Mouse (Mus musculus) embryonic stem cell, embryonic (primary cell): Measurements from ENCODE around the gene Rubcn.

Source experiments
- CTCF ChIA-PET, 4 experiments: fragments of 300-600 bp in 2 of 4; fragments of 350-600 bp in 2 of 4; sonication (Branson Sonifier 250); formaldehyde crosslinking; loops; one replicate each; lab custom pipeline; 2022; ENCODE audit warnings: inconsistent platforms in 2 of 4; lab: Charles Lee
- POLR2A ChIA-PET, 4 experiments: fragments of 300-600 bp in 2 of 4; fragments of 350-600 bp in 2 of 4; sonication (Branson Sonifier 250); formaldehyde crosslinking; loops; one replicate each; lab custom pipeline; 2022; ENCODE audit warnings: antibody characterized with exemption in 4 of 4, inconsistent platforms in 1 of 4; lab: Charles Lee

Rubcn gene

GRCm38 (mm10) chr16:32814539-32814938, 63.0 kb downstream of the Rubcn start:
- ChIA-PET CTCF (interaction anchor here (0.6 to 3.0 kb wide), 37 partner anchors 10 to 931 kb away, joined by 3 to 39 read pairs (median 4); partner anchors contain the start of genes Fyttd1 (in 2 of the 4) and Rubcn (in 1 of the 4)), POLR2A (interaction anchor here (0.5 to 3.0 kb wide), 35 partner anchors 8 to 313 kb away, joined by 3 to 22 read pairs (median 4); partner anchors contain the start of genes Fyttd1 (in 3 of the 4), Rubcn (in 3 of the 4), Iqcg (in 2 of the 4) and Lmln (in 2 of the 4))

DNA sequence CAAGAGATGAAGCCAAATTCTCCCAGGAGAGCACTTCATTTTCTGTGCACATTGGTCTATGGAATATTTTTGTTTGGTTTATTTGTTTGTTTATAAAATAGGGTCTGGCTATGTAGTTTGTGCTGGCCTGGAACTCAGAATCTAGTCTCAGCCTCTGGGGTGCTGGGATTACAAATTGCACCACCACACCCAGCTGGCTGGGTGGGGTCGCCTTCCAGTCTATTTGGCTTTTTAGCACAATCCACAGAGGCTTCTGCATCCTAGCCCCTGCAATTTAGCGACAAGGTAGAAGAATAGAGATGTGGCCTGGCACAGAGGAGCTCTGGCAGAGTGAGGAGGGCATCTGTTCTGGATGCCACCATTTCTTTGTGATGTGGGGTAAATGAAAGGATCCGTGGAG, 63.8 kb downstream of the Rubcn start:
- CTCF ChIA-PET: interaction anchor here (0.6 to 3.0 kb wide), 59 partner anchors 8 to 523 kb away, joined by 3 to 39 read pairs (median 4); partner anchors contain the start of genes Fyttd1 (in 2 of the 4), Osbpl11 (in 1 of the 4) and Rubcn (in 1 of the 4)

GRCm38 (mm10) chr16:32813362-32813761, 64.2 kb downstream of the Rubcn start:
- POLR2A ChIA-PET: interaction anchor here in 3 of 4 experiments (0.7 to 3.0 kb wide), 16 partner anchors 9 to 249 kb away, joined by 3 to 22 read pairs (median 5); partner anchors contain the start of genes Iqcg (in 2 of the 3), Rpl35a (in 2 of the 3), Fyttd1 (in 1 of the 3) and Lmln (in 1 of the 3)
- CTCF ChIA-PET: interaction anchor here (0.6 to 3.0 kb wide), 54 partner anchors 8 to 372 kb away, joined by 3 to 39 read pairs (median 4); partner anchors contain the start of genes Fyttd1 (in 1 of the 4), Osbpl11 (in 1 of the 4) and Rubcn (in 1 of the 4)

More for the DNA sequence above, 63.8 kb downstream of the Rubcn start:
- POLR2A ChIA-PET: interaction anchor here in 3 of 4 experiments (0.7 to 3.0 kb wide), 20 partner anchors 8 to 248 kb away, joined by 3 to 22 read pairs (median 4); partner anchors contain the start of genes Iqcg (in 3 of the 3), Rpl35a (in 3 of the 3), Fyttd1 (in 2 of the 3) and Lmln (in 2 of the 3)

GRCm38 (mm10) chr16:32812888-32813361, 64.6 kb downstream of the Rubcn start:
- CTCF ChIA-PET: interaction anchor here (0.6 to 3.0 kb wide), 32 partner anchors 9 to 497 kb away, joined by 3 to 39 read pairs (median 4); partner anchors contain the start of genes Fyttd1 (in 1 of the 4), Muc20 (in 1 of the 4), Osbpl11 (in 1 of the 4) and Rubcn (in 1 of the 4)
- POLR2A ChIA-PET: interaction anchor here in 3 of 4 experiments (0.7 to 3.0 kb wide), 7 partner anchors 11 to 244 kb away, joined by 3 to 21 read pairs (median 6); partner anchors contain the start of genes Iqcg (in 2 of the 3), Rpl35a (in 2 of the 3), Fyttd1 (in 1 of the 3) and Rubcn (in 1 of the 3)

DNA sequence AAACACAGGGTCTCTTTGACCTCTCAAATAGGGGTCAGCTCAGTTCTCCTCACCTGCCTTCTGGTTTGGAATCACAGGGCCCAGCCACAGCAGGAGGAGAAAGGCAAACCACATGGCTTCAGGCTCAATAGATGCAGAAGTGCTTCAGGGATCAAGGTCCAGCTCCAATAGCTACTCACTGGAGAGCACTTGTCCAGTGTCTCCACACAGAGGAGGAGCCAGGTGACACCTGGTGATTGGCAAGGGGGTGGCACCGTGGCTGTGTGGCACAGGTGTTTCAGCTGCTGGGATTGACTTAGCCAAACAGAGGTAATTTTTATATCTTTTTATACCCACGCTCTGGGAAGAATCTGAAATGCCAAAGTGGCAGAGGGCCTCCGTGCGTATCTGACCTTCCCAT, 67.2 kb downstream of the Rubcn start, which contains the start of gene Smbd1:
Smbd1 (minus strand) TSS at position 157 of the 400 bp plus-strand sequence.
- CTCF ChIA-PET: interaction anchor here (0.6 to 3.0 kb wide), 9 partner anchors 39 to 312 kb away, joined by 3 to 11 read pairs (median 5); no protein-coding TSS in a partner anchor
- POLR2A ChIA-PET: interaction anchor here in 3 of 4 experiments (0.6 to 2.0 kb wide), 7 partner anchors 11 to 155 kb away, joined by 3 to 6 read pairs (median 3); no protein-coding TSS in a partner anchor

GRCm38 (mm10) chr16:32807408-32808185, 70.0 kb downstream of the Rubcn start:
- ChIA-PET CTCF (interaction anchor here (0.6 to 1.4 kb wide), 8 partner anchors 19 to 1766 kb away, joined by 3 to 4 read pairs (median 3); partner anchors contain the start of gene Kalrn (in 1 of the 4)), POLR2A (interaction anchor here in 2 of 4 experiments (0.6 to 2.1 kb wide), 13 partner anchors 7 to 642 kb away, joined by 3 to 6 read pairs (median 4); partner anchors contain the start of genes Iqcg (in 1 of the 2) and Nrros (in 1 of the 2))

- ChIA-PET POLR2A (interaction anchor here in 2 of 4 experiments (0.9 to 3.4 kb wide), 4 partner anchors 9 to 252 kb away, joined by 3 to 22 read pairs (median 6); partner anchors contain the start of genes Iqcg (in 1 of the 2) and Rpl35a (in 1 of the 2)), CTCF (no interaction called here)
Measured at GRCm38 (mm10) chr16:32805151-32805550, 72.4 kb downstream of the Rubcn start.

DNA sequence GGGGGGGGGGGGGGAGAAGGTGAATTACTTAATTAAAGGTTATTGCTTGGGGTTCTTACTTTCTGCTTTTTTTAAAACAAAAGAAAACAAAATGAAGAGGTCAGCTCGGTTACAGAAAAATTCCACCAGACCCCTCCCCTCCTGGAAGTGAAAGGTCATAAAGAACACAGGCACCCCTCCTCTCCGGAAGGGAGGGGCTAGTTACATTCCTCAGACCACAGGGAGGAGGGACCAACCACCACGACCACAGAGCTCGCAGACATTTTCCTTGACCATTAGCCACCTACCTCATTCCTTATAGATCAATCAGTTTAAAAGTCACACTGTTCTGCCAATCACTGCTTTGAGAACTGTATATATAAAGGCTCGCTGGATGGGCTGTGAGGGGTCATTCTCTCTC, 73.7 kb downstream of the Rubcn start:
- CTCF ChIA-PET: interaction anchor here (0.5 to 1.3 kb wide), 6 partner anchors 9 to 789 kb away, joined by 3 to 8 read pairs (median 4); no protein-coding TSS in a partner anchor
- POLR2A ChIA-PET: interaction anchor here in 3 of 4 experiments (0.6 to 3.4 kb wide), 22 partner anchors 8 to 1311 kb away, joined by 3 to 22 read pairs (median 3); partner anchors contain the start of genes Iqcg (in 3 of the 3), Rpl35a (in 3 of the 3), Fyttd1 (in 1 of the 3) and Rubcn (in 1 of the 3)

- CTCF ChIA-PET: interaction anchor here in 2 of 4 experiments (0.5 to 1.3 kb wide), 4 partner anchors 88 to 590 kb away, joined by 3 to 6 read pairs (median 4); no protein-coding TSS in a partner anchor
- POLR2A ChIA-PET: interaction anchor here in 3 of 4 experiments (0.6 to 3.4 kb wide), 23 partner anchors 9 to 675 kb away, joined by 3 to 22 read pairs (median 3); partner anchors contain the start of genes Iqcg (in 3 of the 3), Rpl35a (in 3 of the 3), Fyttd1 (in 1 of the 3) and Rubcn (in 1 of the 3)
Measured at GRCm38 (mm10) chr16:32803252-32803853, 74.2 kb downstream of the Rubcn start.

- CTCF ChIA-PET: interaction anchor here in 1 of 4 experiments (3.0 kb wide), 1 partner anchor 14 kb away, joined by 9 read pairs; no protein-coding TSS in a partner anchor
- POLR2A ChIA-PET: interaction anchor here in 2 of 4 experiments (1.0 to 1.9 kb wide), 4 partner anchors 11 to 95 kb away, joined by 3 to 5 read pairs (median 4); no protein-coding TSS in a partner anchor
Measured at GRCm38 (mm10) chr16:32797426-32797689, 80.2 kb downstream of the Rubcn start, which contains the start of gene Muc20. Muc20 (minus strand) TSS chr16:32797435.

- POLR2A ChIA-PET: interaction anchor here in 2 of 4 experiments (1.0 to 1.9 kb wide), 3 partner anchors 18 to 94 kb away, joined by 3 to 5 read pairs (median 3); no protein-coding TSS in a partner anchor
- CTCF ChIA-PET: interaction anchor here in 2 of 4 experiments (1.2 to 3.0 kb wide), 2 partner anchors 15 to 17 kb away, joined by 3 to 9 read pairs; no protein-coding TSS in a partner anchor
Measured at GRCm38 (mm10) chr16:32796676-32797425, 80.7 kb downstream of the Rubcn start.

DNA sequence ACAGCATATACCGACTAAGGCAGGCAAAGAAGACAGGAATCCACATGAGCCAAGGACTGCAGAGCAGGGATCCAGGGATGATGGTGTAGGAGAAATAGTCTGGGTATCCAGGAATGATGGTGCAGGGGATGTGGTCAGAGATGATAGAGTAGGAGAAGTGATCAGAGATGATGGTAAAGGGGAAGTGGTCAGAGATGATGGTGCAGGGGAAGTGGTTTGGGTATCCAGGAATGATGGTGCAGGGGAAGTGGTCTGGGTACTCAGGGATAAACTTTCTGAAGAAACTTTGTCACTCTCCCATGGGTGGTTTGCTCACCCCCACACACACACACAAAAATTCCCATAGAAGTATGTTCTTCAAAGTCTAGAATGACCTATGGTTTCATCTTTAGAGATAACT, 82.4 kb downstream of the Rubcn start:
- POLR2A ChIA-PET: no interaction called here
- CTCF ChIA-PET: interaction anchor here in 1 of 4 experiments (0.9 kb wide), 1 partner anchor 80 kb away, joined by 3 read pairs; no protein-coding TSS in a partner anchor

GRCm38 (mm10) chr16:32790056-32790455, 87.5 kb downstream of the Rubcn start:
- ChIA-PET POLR2A (interaction anchor here in 1 of 4 experiments (0.6 to 1.0 kb wide), 2 partner anchors 12 to 16 kb away, joined by 3 read pairs; no protein-coding TSS in a partner anchor), CTCF (no interaction called here)

- ChIA-PET CTCF (interaction anchor here in 1 of 4 experiments (0.8 to 1.0 kb wide), 2 partner anchors 29 to 69 kb away, joined by 3 to 4 read pairs; no protein-coding TSS in a partner anchor), POLR2A (interaction anchor here in 2 of 4 experiments (0.5 to 1.3 kb wide), 3 partner anchors 19 to 290 kb away, joined by 3 to 5 read pairs (median 3); no protein-coding TSS in a partner anchor)
Measured at GRCm38 (mm10) chr16:32784840-32785239, 92.7 kb downstream of the Rubcn start.

DNA sequence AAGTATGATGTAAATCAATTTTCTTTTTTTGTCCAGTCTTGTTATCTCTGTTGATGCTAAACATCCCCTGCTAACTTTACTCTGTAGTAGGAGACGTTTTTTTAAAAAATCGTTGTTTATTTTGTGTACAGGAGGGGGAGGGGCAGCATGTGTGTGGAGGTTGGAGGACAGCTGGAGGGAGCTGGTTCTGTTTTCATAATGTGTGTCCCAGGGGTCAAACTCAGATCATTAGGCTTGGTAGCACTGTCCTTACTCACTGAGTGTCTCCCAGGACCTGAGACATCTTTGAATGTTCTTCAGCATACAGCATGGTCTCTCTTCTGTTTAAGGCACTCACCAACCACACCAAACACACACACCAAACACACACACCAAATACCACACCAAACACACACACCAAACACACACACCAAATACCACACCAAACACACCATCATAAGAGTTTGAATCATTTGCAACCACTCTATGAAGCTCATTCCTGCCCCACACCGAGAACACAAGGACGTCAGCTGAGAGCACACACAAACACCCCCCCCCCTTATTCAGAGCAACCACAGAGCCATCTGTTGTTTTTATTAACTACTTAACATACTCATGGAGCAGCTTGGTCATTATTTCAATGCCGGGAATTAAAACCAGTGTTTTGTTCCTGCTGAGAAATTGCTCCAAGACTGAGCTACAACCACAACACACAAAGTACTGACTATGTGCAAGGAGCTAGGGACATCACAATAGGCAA, 94.1 kb downstream of the Rubcn start:
- ChIA-PET CTCF (interaction anchor here in 3 of 4 experiments (0.6 to 0.7 kb wide), 3 partner anchors 43 to 351 kb away, joined by 3 to 6 read pairs (median 3); no protein-coding TSS in a partner anchor), POLR2A (interaction anchor here in 2 of 4 experiments (0.7 to 1.1 kb wide), 3 partner anchors 13 to 126 kb away, joined by 3 to 13 read pairs (median 5); no protein-coding TSS in a partner anchor)
